Mouse (Mus musculus) erythroblast, adult 5-6 weeks (primary cell): ENCODE results near the gene Stat5b. TPM values are rescaled to one million over a fixed set of nuclear protein-coding genes. Genes with fewer than 3 reads are reported as not detected.

ENCODE experiments used
- ATAC-seq: replicated peaks from 2 replicates; pipeline ENCODE4 v1.8.0; 2016; ENCODE audit warnings: moderate number of reproducible peaks, mild to moderate bottlenecking, moderate TSS enrichment, inconsistent platforms; ENCODE audit not compliant: poor library complexity, low FRiP score, severe bottlenecking
- total RNA-seq, 2 experiments: library from RNA; stranded (forward) in 1 of 2; stranded (reverse) in 1 of 2; fragments of 150-400 nt in 1 of 2; fragments of 200-764, 138-1000 nt in 1 of 2; gene quantifications; 2 replicates each; pipeline versions ENCODE4 v1.2.3 to v1.2.4; 2015 to 2017; ENCODE audit warnings: low replicate concordance in 2 of 2

Stat5b gene
- total RNA-seq, 2 experiments from 2014 or later, result 10.3 to 14.8 TPM

DNA sequence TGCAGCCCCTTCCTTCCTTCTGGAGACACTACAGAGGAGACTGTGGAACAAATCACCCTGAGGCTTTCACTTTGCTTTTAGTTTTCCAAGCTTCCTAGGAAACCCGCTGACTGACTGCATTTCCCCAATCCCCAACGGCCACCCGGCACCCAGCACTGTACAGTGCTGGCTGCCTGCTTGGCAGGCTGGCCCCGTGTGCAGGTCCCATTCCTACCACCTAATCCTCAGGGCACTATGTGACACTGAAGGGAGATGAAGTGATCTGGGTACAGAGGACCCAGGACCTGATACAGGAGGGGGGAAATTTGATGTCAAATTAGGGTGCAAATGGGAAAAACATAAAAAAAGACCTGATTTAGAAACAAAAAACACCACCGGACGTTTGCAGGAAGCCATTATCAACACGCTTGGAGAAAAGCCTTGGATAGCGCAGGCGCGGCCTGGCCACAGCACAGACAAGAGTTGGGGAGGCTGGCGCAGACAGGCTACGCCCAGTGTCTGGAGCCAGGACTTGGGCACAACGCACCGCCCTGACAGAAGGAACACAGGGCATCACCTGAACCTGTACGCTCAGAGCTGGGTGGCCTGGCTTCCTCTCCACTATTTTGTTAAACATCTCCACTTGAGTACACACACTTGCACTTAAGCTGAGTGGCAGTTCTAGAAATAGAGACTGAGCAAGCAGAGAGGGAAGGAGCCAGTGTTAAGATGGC is 68.6 kb downstream of the Stat5b start:
- no peak for ATAC-seq

DNA sequence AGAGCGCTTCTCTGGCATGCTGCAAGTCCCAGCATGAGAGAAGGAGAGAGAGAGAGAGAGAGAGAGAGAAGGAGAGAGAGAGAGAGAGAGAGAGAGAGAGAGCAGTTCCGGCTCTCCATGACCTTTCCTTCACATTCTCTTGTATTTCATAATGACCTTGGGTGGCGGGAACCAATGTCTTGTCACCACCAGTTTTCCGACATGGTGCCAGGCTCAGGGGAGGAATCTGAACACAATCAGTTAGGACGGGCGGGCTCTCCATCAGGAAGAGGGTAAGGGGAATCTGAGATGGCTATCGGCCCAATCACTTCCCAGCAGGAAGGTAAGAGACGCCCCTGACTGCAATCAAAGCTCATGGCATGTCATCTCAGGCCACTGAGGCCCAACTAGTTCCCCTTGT is 70.3 kb downstream of the Stat5b start:
- ATAC-seq, result no peak

DNA sequence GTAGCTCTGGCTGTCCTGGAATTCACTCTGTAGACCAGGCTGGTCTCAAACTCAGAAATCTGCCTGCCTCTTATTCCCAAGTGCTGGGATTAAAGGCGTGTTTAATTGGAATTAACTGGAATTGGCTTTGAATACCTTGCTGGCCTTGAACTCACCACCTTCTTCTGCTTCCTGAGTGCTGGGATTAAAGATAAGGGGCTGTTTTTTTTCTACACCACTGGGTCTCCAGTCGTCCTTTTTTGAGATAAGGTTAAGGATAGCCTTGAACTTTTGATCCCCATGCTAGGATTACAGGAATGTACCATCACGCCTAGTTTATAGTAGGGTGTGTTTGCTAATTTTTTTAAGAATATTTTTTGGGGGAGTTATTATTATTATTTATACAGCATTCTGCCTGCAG is 72.5 kb downstream of the Stat5b start:
- ATAC-seq, result no peak

DNA sequence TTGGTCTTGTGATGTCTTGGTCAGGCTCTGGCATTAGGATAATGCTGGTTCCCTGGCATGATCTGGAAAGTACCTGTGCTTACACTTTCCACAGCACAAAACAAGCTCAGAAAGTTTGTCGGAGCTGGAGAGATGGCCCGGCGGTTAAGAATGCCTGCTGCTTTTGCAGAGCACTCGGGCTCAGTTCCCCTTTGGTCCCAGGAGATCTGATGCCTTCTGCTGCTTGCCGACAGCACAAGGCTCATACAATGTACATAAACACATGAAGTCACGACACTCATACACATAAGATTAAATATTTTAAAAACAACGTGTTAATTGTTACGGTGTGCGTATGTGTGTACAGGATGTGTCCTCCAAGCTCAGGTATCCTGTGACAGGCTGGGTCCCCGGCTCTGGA is 74.6 kb downstream of the Stat5b start:
- no peak for ATAC-seq

DNA sequence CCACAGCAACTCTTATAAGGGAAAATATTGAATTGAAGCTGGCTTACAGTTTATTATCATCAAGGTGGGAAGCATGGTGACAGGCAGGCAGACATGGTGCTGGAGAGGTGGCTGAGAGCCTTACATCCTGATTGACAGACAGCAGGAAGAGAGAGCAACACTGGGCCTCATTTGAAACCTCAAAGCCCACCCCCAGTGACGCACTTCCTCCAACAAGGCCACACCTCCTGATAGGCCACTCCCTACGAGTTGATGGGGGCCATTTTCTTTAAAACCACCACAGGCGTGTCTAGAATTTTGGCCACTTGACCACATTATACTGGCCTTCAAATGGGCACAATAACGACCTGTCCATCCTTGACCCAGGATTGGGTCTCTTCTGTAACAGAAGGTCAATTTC is 76.3 kb downstream of the Stat5b start:
- ATAC-seq, result no peak

DNA sequence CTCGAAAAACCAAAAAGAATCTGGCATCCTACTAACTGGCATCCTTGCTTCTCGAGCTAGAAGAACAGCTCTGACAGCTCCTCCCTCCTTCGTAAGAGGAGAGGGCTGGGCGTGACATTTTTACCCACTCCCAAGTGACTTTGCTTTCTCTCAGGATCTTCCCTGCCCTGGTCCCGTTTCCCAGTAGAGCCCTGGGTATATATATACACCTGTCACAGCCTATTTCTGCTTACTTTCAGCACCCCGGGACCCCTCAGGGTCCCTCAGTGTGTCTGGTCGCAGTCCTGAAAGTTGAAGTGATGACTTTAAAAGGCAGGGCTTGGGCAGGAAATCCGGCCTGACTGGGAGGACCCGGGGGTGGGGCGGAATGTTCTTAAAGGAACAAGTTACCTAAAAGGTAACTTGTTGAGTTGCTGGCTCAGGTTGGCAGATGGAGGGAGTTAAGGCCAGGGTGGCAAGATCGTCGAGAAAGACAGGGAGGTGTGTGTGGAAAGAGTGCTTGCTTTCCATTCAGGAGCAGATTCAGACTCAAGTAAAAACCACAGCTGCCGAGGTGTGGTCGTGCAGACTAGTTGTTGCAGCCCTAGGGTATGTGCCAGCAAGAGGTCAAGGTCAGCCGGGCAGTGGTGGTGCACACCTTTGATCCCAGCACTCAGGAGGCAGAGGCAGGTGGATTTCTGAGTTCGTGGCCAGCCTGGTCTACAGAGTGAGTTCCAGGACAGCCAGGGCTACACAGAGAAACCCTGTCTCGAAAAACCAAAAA is 79.7 kb downstream of the Stat5b start, which contains the start of gene Ghdc:
Gene Ghdc (minus strand): TSS at position 312 of the 763 bp plus-strand sequence.
- ATAC-seq, result peak; percentile 55; the same call in 1 of the 2 replicates

DNA sequence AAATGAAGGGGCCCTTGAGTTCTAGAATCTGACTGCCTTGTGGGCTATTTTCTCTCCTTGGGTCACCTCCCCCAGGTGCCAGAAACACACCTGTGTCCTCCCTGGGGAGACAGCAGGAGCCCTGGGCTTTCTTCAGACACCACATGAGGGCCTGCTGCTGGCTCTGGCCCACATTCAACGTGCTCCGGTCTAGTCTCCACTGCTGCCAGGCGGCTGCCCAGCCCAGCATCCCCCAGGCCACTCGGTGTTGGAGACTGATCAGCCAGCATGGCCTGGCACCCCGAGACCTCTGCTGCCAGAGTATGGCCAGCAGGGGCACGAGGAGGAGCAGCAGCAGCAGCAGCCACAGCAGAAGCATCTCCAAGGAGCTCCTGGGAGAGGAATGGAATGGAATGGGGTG is 80.5 kb downstream of the Stat5b start:
- ATAC-seq, result 0 out of 2 replicates have a peak, but pooled peaks have one; percentile 17

DNA sequence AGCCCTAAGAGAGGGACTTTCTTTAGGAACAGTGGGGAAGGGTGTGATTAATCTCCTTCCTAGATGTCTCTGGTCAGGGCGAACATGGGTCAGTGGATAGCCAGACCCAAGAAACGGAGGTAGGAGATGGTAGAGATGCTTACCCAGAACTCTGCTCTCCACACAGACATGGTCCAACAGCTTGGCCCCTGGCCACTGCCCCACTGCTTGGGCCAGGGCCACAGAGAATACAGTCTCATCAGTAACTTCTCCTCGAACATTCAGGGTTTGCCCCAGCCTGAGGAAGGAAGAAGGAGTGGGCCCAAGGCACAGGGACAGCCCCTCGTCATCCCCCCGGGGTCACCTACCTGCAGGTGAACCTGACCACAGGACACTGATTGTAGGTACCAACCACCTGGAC is 82.7 kb downstream of the Stat5b start:
- ATAC-seq, result no peak

DNA sequence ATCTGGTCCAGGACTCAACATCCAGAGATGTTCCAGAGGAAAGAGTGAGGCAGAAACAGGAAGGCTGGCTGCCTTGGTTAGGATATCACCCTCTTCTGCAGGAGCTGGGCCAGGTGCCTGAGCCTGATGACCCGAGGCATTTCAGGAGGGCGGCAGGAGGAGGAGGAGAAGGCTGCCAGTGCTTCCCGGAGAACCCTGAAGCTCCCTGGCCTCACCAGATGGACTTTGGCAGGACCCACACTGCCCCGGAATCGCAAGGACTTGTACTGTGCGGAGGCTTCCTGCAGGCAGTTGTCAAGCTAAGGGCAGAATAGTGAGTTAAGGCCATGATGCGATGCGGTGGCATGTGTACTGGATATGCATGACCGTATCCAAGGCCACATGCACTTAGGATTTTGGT is 83.8 kb downstream of the Stat5b start:
- no peak for ATAC-seq

DNA sequence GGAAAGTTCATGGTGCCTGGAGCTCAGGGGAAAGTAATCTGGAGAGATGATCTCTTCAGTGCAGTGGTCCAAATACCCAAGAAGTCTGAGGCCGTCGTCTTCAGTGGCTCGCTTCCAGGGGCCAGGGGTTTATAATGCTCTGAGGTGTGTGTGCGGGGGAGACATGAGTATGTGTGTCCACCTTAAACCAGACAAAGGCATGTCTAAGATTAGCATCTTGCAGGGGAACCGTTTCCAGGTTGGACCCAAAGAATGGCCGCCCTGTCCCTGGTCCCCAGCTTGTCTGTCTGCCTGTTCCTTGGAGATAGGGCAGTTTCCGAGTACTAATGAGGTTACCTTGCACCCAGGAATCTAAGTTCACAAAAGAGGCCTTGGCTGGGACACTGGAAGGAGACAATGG is 87.7 kb downstream of the Stat5b start, which contains the start of gene Hcrt:
Gene Hcrt (minus strand): TSS at position 101 of the 400 bp plus-strand sequence.
- no peak for ATAC-seq

DNA sequence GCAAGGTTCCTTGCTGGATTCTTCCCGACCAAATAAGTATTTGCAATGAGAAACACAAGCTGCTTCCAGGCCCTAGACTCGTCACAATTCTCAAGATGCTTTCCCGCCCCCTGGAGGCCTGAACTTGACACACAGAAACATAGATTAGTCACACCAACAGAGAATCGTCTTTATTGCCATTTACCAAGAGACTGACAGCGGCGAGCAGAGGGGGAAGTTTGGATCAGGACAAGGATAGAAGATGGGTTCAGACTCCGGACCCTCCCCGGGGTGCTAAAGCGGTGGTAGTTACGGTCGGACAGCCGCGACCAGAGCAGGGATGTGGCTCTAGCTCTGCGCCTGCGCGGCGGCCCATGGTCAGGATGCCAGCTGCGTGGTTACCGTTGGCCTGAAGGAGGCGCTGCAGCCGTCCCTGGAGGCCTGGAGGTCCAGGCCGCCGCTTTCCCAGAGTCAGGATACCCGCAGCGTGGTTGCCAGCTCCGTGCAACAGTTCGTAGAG is 88.9 kb downstream of the Stat5b start:
- ATAC-seq, result peak; percentile 73

DNA sequence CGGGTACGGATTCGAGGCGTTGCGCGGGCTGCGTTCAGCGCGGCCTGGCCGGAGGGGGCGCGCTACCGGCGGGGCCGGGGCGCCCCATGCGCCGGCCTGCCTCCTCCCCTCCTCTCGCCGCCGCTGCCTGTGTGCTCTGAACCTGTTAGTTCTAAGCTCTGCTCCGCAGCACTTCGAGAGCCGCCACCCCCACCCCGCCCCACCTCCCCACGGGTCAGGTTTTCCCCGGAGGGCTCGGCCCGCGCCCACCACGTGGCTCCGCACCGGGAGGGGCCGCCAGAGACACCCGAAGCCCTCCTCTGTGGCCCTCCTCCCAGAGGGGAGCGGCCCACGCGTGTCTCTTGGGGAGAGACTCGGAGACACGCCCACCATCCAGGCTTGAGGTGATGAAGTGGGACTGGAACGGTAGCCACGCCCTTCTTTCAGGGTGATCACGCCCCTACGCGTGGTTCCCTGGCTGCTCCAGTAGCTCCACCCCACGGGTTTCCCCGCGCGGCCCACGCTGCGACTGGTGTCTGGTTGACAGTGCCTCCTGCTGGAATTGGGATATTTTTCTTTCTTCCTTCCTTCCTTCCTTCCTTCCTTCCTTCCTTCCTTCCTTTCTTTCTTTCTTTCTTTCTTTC is 90.8 kb downstream of the Stat5b start, which contains the start of gene Kcnh4:
Gene Kcnh4 (minus strand): TSS at position 332 of the 623 bp plus-strand sequence.
- peak; percentile 79 for ATAC-seq

DNA sequence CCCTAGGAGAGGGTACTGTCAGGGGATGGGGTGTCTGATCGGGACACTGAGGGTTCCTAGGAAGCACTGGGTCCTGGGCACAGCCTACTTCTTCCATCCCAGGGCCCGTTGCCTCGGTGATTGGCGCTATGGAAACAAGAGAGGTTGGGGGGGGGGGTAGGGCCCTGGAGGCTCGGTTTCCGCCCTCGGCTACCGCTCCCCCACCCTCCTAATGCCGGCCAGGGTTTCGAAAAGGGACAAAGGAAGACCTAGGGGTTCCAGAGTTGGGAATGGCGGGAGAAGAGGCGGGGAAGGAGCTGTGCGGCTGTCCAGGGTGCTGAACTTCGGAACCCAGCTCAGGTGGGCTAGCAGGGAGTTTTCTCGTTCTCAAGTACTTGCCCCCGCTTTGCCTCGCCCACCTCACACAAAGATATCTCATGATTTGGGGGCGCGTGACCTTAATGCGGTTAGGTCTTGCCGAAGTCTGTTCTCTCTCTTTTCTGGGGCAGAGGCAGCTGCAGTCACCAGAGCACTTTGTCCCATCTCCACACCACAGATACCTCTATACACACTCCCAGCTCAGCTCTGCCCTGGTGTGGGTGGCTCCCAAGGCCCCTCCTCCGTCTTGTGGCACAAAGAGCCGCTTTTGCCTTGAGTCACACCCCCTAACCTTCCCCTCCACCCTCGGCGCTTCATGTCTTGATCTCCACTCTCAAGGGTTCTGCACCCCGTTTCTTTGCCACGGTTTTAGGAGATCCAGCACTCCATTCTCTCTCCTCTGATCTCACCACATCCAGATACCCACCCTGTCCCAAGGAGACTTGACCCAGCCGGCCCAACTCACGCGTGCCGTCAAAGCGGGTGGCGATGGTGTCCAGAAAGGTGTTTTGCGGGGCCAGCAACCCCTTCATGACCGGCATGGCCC is 91.6 kb downstream of the Stat5b start:
- no peak for ATAC-seq

DNA sequence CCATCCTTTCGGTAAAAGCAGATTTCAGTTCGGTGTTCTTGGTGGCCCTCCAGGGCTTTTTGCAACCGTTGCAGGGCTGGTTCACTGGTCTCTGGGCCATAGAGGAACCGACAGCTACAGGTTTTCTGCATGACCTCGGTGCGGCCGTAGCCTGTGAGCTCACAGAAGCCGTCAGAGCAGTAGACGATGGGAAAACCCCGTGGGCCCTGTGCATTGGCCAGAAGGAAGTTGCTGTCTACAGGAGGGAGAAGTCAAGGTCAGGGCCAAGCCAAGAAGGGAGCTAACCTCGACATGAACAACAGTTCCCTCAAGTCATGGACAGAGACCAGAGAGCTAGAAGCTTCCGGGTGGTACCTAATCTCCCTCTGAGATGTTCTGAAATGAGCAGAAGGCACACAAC is 93.0 kb downstream of the Stat5b start:
- ATAC-seq, result no peak

DNA sequence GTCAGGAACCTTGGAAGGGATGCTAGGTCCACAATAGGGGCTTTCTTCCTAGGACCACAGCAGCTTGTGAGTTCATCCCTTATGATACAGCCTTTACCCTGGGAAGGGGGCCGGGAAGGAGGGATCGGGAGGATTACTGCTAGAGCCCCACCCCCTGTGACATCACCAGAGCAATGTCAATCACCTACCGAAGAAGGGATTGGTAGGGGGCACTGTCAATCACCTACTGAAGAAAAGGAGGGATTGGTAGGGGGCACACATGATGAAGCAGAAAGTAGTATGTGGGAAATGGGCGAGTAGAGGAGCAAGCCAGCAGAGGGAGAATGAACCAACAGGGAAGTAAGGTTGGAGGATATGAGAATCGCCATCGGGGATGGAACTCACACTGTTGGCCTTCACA is 94.0 kb downstream of the Stat5b start:
- no peak for ATAC-seq

DNA sequence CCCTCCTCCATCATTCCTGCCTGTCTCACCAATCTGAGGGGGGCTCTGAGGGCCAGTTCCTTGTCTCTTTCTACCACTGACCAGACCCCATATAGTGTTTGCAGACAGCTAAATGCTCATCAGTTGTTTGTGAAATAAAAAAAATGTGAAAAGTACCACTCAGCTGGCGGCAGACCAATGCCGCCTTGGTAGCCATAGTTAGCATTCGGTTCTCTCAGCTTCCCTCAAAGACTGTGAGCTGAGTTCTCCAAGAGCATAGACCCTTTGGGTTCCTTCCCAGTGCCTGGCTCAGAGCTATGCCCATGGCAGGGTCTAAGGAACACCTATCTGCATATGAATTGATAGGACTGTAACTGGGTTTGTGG is 95.8 kb downstream of the Stat5b start:
- ATAC-seq, result no peak

DNA sequence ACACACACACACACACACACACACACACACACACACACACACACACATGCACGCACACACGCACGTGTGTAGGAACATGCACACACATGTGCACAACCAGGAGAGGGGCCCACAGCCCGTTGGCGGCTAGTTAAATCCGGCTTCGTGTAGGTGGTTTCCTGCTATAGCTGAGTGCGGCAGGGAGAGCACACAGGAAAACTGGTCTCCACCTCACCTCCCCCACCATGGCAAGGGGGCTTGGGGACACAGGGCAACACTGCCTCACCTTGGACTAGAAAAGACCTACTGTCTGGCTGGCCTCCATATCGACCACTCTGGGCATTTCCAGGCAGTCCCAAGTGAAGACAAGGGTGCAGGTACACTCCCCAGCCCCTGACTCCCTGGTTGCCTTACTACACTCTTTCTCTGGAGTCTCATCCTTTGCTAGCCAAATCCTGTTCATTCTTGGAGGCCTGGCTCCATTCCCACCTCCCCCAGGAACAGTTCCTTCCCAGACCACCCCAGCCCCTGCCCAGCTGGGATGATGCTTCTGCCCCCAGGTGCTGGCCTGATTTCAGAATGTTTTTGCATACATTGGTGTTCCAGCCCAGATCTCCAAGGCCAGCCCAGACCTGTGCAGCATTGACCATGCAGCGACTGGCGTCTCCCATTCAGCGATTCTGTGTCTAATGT is 96.4 kb downstream of the Stat5b start:
- ATAC-seq, result no peak

DNA sequence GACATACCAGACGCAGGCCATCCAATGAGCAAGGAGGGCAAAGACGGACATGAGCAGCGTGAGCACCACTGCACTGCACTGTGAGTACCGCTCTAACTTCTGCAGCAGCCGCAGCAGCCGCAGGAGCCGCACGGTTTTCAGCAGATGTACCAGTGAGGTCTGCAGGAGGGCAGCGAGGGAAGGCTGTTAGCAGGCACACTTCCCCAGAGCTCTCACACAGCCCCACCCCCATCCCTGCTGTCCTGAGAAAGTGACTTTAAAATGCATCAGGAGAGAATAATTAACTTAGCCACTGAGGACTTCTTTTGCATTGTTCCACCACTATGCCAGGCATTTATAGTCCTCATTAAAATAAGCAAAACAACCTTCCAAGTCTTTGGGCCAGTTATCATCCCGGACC is 98.2 kb downstream of the Stat5b start:
- ATAC-seq, result no peak

DNA sequence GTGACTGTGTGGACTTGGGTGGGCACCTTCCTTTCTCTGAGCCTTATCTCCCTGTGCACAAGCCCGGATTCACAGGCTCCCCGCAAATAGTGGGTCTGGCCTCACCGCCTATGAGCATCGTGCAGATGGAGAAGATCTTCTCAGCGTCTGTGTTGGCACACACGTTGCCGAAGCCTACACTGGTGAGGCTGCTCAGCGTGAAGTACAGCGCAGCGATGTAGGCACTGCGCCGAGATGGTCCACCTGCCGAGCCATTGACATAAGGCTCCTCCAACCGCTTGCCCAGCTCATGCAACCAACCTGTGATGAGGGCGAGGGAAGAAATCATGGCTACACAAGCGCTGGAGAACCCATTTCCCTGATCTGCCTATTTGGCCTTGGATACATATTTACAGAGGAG is 100.4 kb downstream of the Stat5b start:
- ATAC-seq, result no peak
